Mouse (Mus musculus) C2C12 (cell line): Measurements from ENCODE around the gene Arf5.

ENCODE experiments used
- CTCF ChIP-seq: IDR thresholded peaks from one replicate; pipeline ENCODE4 v1.5.1; 2011; ENCODE audit not compliant: control insufficient read depth, insufficient read depth, insufficient read length
- MAX ChIP-seq: IDR thresholded peaks from one replicate; pipeline ENCODE4 v1.6.1; 2011; ENCODE audit warnings: mild to moderate bottlenecking, control low read depth
- MYOG ChIP-seq: IDR thresholded peaks from one replicate; pipeline ENCODE4 v1.6.1; 2011; ENCODE audit not compliant: control insufficient read depth, insufficient read length; ENCODE audit errors: extremely low read depth

GRCm38 (mm10) chr6:28474211-28474610 lies 50.9 kb downstream of the Arf5 start:
- TF ChIP-seq MAX = no peak
- TF ChIP-seq MYOG = no peak
- no peak for TF ChIP-seq CTCF
